Mouse (Mus musculus) liver, embryonic 14.5 days (tissue): Measurements from ENCODE around the gene Adamts4. TPM values are rescaled to one million over a fixed set of nuclear protein-coding genes. Genes with fewer than 3 reads are reported as not detected.
A peak's percentile ranks its signal among the peaks of the same experiment; 100 is the strongest.

Experiments used
- ATAC-seq: fragments of 200-750 bp; cut with Nextera tagmentation; 2 replicates; pipeline ENCODE4 v1.8.0; 2017; ENCODE audit warnings: moderate number of reproducible peaks, mild to moderate bottlenecking, moderate library complexity; ENCODE audit not compliant: insufficient read depth
- DNase-seq, 3 experiments: peaks; one replicate each; pipeline ENCODE4 v3.0.0-alpha.2; 2012 to 2013; ENCODE audit warnings: low read depth in 3 of 3, low spot score in 3 of 3
- H3K27ac ChIP-seq: fragments of 300-500 bp; sonication (generic); 2 replicates; pipeline ENCODE4 v1.5.1; 2014; ENCODE audit warnings: moderate library complexity, mild to moderate bottlenecking, control low read depth, inconsistent platforms
- H3K27me3 ChIP-seq: fragments of 300-500 bp; sonication (generic); 2 replicates; pipeline ENCODE4 v1.6.1; 2014; ENCODE audit warnings: mild to moderate bottlenecking, low read length, moderate library complexity; ENCODE audit not compliant: control insufficient read depth, insufficient read depth
- H3K36me3 ChIP-seq: fragments of 300-500 bp; sonication (generic); replicated peaks from 2 replicates; pipeline ENCODE4 v1.6.1; 2014; ENCODE audit warnings: low read depth; ENCODE audit not compliant: control insufficient read depth, insufficient read depth
- H3K4me1 ChIP-seq, 2 experiments: fragments of 200-500 bp in 1 of 2; fragments of 300-500 bp in 1 of 2; sonication (generic) in 1 of 2; replicated peaks; 2 replicates each; pipeline ENCODE4 v1.6.1; 2012 to 2014; ENCODE audit warnings: antibody characterized with exemption in 1 of 2, inconsistent platforms in 1 of 2, low read length in 1 of 2; ENCODE audit not compliant: control insufficient read depth in 2 of 2, insufficient read depth in 2 of 2
- H3K4me2 ChIP-seq: fragments of 300-500 bp; sonication (generic); 2 replicates; pipeline ENCODE4 v1.6.1; 2014; ENCODE audit warnings: low read depth, mild to moderate bottlenecking, control low read depth, moderate library complexity
- H3K4me3 ChIP-seq, 2 experiments: fragments of 200-500 bp in 1 of 2; fragments of 300-500 bp in 1 of 2; sonication (generic) in 1 of 2; 2 replicates each; pipeline ENCODE4 v1.5.1; 2012 to 2014; ENCODE audit warnings: low read depth in 2 of 2, low read length in 2 of 2, mild to moderate bottlenecking in 2 of 2, control low read depth in 1 of 2, inconsistent platforms in 1 of 2, moderate library complexity in 1 of 2; ENCODE audit not compliant: insufficient read depth in 1 of 2
- H3K9ac ChIP-seq: fragments of 300-500 bp; sonication (generic); replicated peaks from 2 replicates; pipeline ENCODE4 v1.6.1; 2014; ENCODE audit warnings: mild to moderate bottlenecking, control low read depth, moderate library complexity
- H3K9me3 ChIP-seq: fragments of 300-500 bp; sonication (generic); 2 replicates; pipeline ENCODE4 v1.6.1; 2016; ENCODE audit warnings: low read length, mixed read lengths; ENCODE audit not compliant: control insufficient read depth
- CTCF ChIP-seq: IDR thresholded peaks from 2 replicates; pipeline ENCODE4 v1.5.1; 2016; ENCODE audit warnings: antibody characterized with exemption, low read depth, control low read depth
- EP300 ChIP-seq: IDR thresholded peaks from 2 replicates; pipeline ENCODE4 v1.6.1; 2016; ENCODE audit warnings: antibody characterized with exemption, low read depth
- WGBS: fragments of 180-500 bp; shearing (Covaris S2); extraction: QIAGEN DNeasy Blood & Tissue Kit; methylation state at CpG from one replicate; pipeline ENCODE4 v1.1.7; 2014; ENCODE audit not compliant: insufficient replicate concordance; 5-methylcytosine and 5-hydroxymethylcytosine counted together
- polyA plus RNA-seq, 2 experiments: library from polyadenylated mRNA; depleted of rRNA in 1 of 2; stranded (reverse) in 1 of 2; unstranded in 1 of 2; fragments of >200 nt; fragmentation: Nextera tagmentation in 1 of 2; extraction: Ambion mirVana in 1 of 2; gene quantifications; 2 replicates each; pipeline versions ENCODE4 v1.2.1 to v1.2.3; 2012 to 2014

The Adamts4 gene
- polyA plus RNA-seq, 2 experiments: 0.13 to 0.17 TPM

DNA sequence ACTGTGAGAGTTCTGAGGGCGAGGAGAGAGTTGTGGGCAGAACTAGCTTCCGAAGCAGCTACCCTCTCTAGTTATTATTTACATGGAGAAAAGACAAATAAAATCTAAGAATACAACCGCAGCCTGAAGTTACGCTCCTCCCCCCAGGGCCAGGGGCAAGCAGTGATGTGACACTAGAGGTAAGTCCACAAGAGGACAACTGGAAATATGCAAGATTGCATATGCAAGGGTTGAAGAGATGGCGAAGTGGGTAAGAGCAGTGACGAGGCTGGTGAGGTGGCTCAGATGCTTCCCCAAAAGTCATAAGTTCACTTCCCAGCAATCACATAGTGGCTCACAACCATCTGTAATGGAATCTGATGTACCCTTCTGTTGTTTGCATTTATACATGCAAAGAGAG is 27.1 kb upstream of the Adamts4 start:
- Histone ChIP-seq H3K36me3 (no peaks in the 10 kb centered on the region), H3K4me1 (peaks cover 11 to 12% of the 10 kb centered on the region in 2 experiments), H3K27me3 (no peaks in the 10 kb centered on the region), H3K4me2 (peak overlapping the region; percentile 87), H3K9ac (peak overlapping the region; percentile 85), H3K27ac (peak overlapping the region; percentile 87), H3K4me3 (peak overlapping the region; percentile 60 to 95; a peak in 3 of 4 replicates), H3K9me3 (no peaks in the 10 kb centered on the region)
- no peak for TF ChIP-seq CTCF
- no peak for TF ChIP-seq EP300
- DNase-seq (no peak), ATAC-seq (no peak)
- WGBS: 60% methylated on average over 6 of the region's 6 CpGs

DNA sequence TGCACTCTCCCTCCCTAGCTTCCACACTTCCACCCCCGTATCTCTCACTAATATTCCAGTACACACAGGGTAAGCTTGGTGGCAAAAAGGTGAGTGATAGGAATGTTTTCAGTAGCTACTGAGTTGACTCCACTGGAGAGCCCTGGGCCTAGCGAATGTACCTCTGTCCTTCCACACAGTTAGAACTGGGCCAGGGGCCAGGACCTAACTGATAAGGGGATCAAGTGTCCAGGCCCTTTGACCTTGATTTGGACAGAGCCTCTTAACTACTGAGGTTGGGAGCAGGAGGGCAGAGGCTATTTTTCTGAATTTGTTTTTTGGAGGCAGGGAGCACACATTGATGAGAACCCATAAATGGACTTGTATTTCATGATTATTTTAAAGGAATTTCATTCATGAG is 26.4 kb upstream of the Adamts4 start:
- no peak overlapping the region for H3K9ac ChIP-seq
- H3K4me1 ChIP-seq: peaks cover 11 to 12% of the 10 kb centered on the region in 2 experiments
- no peak overlapping the region for H3K4me3 ChIP-seq
- TF ChIP-seq CTCF (no peak), EP300 (no peak)
- H3K27ac ChIP-seq: no peak overlapping the region
- 0 out of 2 replicates have a peak, but pooled peaks have one; percentile 2 for ATAC-seq
- peak in 1 of 3 experiments; percentile 28 for DNase-seq
- no peaks in the 10 kb centered on the region for H3K9me3 ChIP-seq
- H3K4me2 ChIP-seq: no peak overlapping the region
- WGBS: 74% methylated on average over 2 of the region's 2 CpGs
- H3K27me3 ChIP-seq: no peaks in the 10 kb centered on the region
- H3K36me3 ChIP-seq: no peaks in the 10 kb centered on the region

DNA sequence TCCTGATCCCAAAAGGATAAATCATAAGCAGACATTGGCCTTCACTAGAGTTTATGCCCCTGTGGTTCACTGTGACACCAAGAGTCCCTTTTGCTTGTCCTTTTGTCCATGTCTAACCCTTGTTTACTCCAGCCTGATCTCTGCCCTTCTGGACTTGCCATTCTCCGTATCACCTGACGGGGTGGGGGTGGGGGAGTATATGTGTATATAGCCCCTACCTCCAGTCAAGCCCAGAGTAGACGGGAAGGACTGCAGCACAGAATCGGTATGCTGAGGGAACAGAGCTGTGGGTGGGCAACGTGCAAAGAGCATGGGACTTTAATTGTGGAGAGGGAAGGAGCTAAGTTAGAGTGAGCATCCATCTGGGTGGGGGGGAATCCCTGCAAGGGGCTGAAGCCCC is 25.4 kb upstream of the Adamts4 start, which contains the start of gene Apoa2:
Gene Apoa2, plus strand, starts transcription at position 198 of the 400 bp plus-strand sequence.
- WGBS: 60% methylated on average over 5 of the region's 5 CpGs
- DNase-seq (peak in 1 of 3 experiments; percentile 35), ATAC-seq (no peak)
- TF ChIP-seq CTCF (no peak), EP300 (no peak; the same call in 1 of the 2 replicates)
- Histone ChIP-seq H3K9ac (peak within 1 kb of the TSS; percentile 32), H3K4me2 (peak within 1 kb of the TSS; percentile 42), H3K4me1 (peaks cover 11 to 12% of the 10 kb centered on the region in 2 experiments), H3K36me3 (no peaks in the 10 kb centered on the region), H3K4me3 (peak within 1 kb of the TSS; percentile 13 to 66), H3K27ac (no peak within 1 kb of the TSS; the same call in 1 of the 2 replicates), H3K9me3 (no peaks in the 10 kb centered on the region), H3K27me3 (no peaks in the 10 kb centered on the region)

DNA sequence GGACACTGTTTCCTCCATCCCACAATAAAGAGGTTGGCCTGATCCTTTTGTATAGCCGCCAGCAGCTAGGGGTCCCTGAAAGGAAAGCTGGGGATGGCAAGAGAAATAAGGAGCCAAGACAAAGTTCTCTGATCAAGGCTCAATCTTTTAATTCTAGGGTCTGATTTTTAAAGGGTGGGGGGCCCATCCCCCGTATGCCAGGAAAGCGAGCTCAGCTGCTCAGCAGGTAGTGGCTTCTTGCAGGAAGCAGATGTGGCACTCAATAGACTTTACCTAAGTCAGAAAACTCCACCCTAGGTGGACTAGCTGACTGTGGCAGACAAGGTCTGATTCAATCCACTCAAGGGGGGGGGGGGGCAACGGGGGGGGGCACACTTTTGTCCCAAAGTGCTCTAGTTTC is 23.4 kb upstream of the Adamts4 start:
- Histone ChIP-seq H3K9me3 (no peaks in the 10 kb centered on the region), H3K9ac (no peak overlapping the region), H3K27me3 (no peaks in the 10 kb centered on the region), H3K4me2 (peak overlapping the region; percentile 37), H3K27ac (no peak overlapping the region), H3K4me1 (peaks cover 2 to 8% of the 10 kb centered on the region in 2 experiments; a peak in 2 of 4 replicates), H3K4me3 (no peak overlapping the region), H3K36me3 (no peaks in the 10 kb centered on the region)
- no peak for TF ChIP-seq CTCF
- no peak for TF ChIP-seq EP300
- ATAC-seq: no peak
- DNase-seq: no peak
- WGBS: 45% methylated on average over 4 of the region's 4 CpGs

DNA sequence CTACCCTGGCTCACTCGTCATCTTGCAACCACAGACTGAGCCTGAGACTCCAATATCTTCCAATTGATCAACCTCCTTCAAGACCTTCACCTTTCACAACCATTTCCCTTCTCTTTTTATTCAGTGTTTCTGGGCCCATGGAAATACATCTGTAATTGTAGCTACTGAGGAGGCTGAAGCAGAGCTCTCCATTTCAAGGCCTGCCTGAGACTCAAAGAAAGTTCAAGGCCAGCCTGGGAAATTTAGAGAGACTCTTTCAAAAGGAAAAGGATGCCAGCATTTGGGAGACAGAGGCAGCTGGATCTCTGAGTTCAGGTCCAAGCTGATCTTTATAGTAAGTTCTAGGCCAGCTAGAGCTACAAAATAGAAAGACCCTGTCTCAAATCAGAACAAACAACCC is 22.3 kb upstream of the Adamts4 start:
- Histone ChIP-seq H3K27me3 (no peaks in the 10 kb centered on the region), H3K4me3 (no peak overlapping the region), H3K9ac (no peak overlapping the region), H3K9me3 (no peaks in the 10 kb centered on the region), H3K36me3 (no peaks in the 10 kb centered on the region), H3K4me2 (no peak overlapping the region), H3K4me1 (peaks cover 9 to 19% of the 10 kb centered on the region in 2 experiments), H3K27ac (no peak overlapping the region)
- ATAC-seq: no peak
- 46% methylated on average over 1 of the region's 1 CpGs for WGBS
- no peak for DNase-seq
- TF ChIP-seq CTCF (no peak), EP300 (no peak)
